Mouse (Mus musculus) inflammation-experienced regulatory T-cells, adult 6 months (primary cell): ENCODE results near the gene Drd3. TPM values are rescaled to one million over a fixed set of nuclear protein-coding genes. Genes with fewer than 3 reads are reported as not detected.
A peak's percentile ranks its signal among the peaks of the same experiment; 100 is the strongest.

ENCODE experiments used
- ATAC-seq: one replicate; pipeline ENCODE4 v1.8.0; 2017
- polyA plus RNA-seq, 3 experiments: library from polyadenylated mRNA; unstranded; fragments of 100-300 nt; shearing (Covaris generic); gene quantifications; one replicate each; pipeline ENCODE4 v1.2.1; 2017

Drd3 gene
- not detected for polyA plus RNA-seq

DNA sequence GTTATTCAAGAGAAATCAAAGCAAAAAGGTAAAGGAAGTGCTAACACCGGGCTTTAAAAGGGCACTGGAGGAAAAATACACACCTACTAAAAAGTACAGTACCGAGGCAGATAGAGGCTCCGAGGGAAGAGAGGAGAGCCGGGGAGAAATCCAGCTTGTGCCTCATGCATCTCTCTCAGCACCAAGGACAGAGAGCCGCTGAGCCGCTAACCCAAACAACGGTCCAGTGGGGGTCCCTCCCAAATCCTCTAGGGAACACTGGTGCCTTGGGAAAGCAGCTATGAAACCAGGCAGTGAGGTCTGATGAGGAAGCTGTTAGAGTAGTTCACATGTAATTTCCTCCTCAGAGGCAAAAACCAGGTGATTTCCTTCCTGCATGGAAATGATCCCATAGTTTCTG, at the start of gene Drd3:
TSS of gene Drd3 (plus strand) at position 276 of the 400 bp plus-strand sequence.
- ATAC-seq: no peak

DNA sequence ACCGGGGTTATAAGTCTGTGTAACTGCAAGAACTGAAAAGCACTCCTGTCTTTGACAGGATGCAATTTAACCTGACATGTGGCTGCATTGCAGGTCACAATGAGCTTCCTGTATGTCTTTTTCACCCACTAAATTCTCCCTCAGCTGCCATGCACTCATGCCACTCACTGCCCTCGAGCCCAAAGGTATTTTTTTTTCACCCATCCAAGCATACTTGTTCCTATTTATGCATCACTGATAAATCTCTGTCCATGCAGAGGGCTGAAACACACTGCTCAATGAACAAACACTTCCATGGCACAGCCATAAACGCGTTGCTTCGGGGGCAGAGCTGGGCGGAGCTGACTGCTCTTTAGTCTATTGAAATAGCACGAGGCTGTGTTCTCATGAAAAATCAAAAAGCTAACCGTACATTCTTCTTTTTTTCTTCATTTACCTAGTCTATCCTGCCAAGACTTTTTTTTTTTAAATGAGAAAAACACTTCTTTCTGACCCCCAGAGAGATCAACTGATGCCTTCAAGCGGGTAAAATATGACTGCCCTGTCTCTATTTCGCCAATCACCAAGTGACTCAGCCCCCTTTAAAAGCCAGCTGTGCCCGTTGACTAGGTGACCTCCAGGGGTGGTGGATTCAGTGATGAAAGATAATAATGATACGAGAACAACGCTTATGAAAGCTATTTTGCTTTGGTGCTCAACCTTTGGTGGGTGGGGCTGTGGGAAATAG, 45.3 kb upstream of the Drd3 start:
- ATAC-seq: peak; percentile 55

DNA sequence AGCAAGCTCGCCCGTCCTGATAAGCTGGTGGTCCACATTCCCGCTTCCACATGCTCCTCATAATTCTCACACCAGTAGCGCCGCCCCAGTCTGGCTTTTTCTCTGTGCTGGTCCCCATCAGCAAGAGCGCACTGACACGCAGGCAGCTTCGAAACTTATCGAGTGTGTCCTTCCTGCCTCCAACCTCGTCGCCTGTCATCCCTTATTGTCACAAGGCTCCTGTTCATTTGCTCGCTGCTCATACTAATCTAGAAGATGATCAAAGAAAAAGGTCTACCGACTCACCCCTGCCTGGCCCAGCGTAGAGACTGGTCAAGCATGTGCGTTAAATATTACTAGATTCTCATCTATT, 44.8 kb upstream of the Drd3 start:
- ATAC-seq: peak; percentile 55

DNA sequence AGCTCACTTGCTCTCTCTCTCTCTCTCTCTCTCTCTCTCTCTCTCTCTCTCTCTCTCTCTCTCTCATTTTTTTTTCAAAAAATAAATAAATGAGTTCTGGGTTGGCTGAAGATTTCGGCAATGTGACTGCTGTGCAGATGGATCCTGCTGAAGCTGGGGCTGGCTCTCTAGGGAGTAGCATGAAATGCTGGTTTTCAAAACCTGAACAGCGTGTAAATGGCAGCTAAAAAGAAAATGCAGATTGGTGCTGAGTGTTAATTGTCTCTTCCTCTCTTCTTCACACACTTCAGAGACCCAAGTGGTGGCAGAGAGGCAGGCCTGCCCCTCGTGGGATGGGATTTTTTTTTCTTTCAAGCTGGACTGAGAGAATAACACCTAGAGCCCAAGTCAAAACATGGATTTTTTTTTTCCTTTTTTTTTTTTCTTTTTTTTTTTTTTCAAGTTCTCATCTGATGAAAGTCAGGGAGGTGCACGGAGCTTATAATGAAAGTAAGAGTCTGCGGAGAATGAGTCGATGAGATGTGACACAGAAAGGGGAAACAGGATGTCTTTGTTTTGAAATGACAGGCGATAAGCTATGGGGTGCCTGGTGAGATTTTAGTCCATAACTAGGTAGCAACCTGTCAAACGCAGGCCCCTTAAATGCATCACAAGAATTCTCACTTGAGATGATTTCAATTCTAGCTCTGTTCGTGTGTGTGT, 44.2 kb upstream of the Drd3 start:
- ATAC-seq: peak; percentile 90

DNA sequence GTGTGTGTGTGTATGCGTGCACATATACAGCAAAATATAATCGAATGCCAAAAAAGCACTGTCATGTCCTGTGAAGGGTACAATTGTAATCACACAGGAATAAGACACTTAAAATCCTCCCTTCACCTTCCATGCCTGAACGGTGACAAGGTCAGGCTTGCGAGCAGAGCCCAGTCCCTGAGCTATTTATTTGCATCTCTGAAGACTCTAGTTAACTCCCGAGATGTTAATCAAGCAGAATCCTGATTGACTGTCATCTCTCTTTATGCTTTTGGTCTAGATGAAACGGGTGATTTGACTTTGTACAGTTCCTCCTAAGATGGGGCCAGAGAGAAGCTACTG, 43.7 kb upstream of the Drd3 start:
- ATAC-seq: no peak

DNA sequence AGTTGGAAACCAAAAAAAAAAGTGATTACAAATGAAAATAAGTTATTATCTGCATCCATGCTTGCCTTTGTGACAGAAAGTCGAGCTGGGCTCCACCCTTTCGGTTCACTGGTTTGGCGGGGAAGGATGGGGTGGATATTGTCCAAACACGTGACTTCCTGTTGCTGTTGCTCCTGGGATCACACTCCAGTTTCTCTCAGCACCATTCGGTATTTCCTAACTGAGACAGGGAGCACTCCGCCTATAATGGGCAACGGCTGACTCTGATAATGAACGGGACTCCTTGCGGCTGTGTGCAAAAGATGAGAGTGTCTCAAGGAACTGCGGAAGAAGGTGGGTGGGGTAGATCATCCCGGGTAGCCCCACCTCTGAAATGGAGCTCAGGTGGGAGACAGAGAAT, 43.2 kb upstream of the Drd3 start:
- ATAC-seq: no peak

DNA sequence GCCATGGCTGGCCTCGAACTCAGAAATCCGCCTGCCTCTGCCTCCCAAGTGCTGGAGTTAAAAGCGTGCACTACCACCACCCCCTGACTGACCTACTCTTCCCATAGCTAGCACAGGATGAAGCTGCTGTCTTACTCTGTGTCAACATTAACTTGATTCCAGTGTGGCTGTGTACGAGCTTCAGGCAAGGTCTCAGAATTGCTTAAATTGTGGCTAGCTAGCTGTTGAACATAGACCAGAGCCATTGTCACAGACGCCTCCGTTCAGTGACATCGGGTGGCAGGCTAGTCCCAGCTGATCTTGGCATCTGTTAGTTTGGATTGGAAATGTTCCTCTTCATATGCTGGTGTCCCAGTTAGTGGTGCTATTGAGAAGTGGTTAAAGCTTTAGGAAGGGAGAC, 42.5 kb upstream of the Drd3 start:
- no peak for ATAC-seq

DNA sequence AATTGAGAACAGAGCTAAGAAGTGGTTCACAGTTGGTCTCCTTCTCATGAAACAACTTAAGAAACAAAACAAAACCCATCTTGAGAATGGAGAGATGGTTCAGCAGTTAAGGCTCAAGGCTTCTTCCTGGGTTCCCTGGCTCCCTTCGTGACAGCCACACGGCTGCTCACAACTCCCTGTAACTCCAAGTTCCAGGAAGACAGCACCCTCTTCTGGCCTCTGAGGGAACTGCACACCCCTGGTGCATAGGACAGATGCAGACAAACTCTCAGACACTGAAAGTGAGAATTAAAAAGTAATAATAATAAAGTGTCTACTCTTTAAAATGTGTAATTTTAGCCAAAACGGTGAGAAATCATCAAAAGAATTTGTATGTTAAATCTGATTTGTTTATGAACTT, 29.4 kb upstream of the Drd3 start:
- ATAC-seq: no peak

DNA sequence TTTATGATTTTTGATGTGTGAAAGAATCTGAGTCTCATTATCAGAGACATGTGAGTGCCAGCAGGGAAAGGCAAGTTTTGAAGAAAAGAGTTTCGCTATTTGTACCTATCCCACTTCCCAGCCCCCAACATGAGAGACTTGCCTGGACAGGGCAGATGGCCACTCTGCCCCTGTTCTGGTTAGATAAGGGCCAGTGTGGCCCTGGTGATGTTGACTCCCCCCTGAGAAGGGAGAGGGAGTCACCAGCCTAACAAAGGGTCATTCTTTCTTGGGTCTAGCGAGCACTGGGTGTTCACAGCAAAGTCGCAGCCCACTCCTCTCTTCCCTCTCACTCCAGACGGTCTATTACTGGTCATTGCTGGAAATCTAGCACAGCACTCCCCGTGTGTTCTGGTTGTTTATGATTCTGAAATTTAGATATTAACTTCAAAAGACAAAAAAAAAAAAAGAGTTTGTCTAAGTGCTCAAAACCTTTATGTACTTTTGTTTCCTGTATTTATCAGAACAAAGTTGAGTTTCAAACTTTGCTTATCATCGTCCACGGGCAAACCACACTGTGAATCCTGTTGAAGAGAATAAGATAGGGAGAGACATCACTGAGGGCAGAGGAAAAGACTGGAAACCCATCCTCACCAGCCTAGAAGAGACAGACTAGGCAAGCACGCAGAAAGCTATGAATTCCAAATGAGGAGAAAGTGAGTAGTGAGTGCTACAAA, 24.2 kb upstream of the Drd3 start:
- no peak for ATAC-seq

DNA sequence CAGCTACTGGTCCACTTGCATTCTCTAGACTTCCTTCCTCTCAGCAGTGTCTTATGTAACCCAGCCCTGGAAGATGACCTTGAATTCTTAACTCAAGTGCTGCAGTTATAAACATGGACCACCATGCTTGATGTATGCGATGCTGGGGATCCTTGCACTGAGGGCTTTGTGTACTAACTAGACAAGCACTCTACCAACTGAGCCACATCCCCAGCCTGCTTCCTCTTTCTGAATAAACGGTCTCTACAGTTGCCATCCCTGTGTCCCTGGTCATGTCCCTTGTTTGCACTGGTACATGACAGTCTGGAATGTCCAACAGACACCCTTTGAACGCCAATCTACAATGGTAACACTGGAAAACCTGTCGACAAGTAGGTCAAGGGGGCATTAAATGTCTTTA, 23.5 kb upstream of the Drd3 start:
- no peak for ATAC-seq

DNA sequence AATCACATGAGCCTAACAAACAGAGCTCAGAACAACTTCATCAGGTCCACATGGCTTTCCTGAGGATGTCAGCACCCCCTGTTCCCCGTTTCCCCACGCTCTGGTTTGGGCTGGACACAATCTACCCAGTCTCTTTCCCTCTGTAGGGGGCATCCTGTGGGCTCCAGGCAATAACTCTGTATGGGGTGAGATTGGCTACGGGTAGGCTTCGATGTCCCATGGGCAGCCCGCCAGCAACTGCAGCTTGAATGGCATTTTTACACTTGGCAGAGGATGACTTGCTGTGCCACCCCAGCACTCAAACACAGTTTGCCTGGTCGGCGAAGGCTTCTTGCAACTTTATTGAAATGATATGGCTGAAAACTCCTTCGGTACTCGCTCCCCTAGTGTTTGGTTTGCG, 21.3 kb upstream of the Drd3 start:
- ATAC-seq: no peak

DNA sequence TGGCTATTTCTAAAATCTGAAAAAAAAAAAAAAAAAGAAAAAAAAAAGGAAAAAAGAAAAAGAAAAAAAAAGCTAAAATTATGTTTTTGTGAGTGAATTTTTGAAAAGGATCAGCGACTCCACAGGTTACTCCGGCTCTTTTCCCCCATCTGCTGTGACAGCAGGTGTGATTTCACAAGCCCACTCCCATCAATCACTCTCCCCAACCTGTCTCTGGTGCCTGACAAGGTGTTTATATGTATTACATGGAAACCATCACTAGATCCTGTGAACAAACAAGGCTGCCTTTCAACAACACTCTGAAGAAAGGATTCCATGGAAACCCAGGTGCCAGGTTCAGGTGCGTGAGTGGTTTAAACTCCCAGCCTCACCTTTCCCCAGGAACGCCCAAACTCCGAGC, 20.9 kb upstream of the Drd3 start:
- no peak for ATAC-seq

DNA sequence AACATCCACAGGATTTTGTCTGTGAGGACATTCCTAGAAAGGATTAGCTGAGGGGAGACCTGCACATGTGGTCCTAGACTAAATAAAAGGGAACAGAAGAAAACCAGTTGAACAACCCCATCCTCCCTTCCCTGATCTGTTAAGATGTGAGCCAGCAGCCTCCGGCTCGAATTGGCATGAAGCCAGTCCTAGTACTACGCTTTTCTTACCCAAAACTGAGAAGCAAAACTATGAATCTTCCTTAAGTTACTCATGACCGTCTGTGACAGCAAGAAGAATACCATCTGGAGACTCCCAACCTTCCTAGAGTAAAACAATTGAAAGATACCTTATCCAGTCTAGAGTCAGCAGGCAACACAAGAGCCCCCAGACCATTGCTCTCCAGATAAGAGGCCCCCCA, 15.9 kb upstream of the Drd3 start:
- ATAC-seq: no peak

DNA sequence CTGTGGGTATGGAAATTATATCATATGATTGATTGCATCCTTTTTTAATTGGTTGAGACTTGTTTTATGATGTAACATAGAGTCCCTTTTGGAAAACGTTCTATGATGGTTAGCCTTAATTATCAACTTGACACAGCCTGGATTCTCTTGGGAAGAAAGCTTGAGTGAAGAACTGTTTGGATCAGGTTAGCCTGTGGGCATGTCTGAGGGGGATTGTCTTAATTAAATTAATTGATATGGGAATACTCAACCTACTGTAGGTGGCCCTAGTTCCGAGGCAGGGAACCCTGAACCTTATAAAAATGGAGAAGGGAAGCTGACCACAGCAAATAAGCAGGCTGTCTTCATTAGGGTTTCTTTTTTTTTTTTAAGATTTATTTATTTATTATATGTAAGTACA, 12.9 kb upstream of the Drd3 start:
- no peak for ATAC-seq

DNA sequence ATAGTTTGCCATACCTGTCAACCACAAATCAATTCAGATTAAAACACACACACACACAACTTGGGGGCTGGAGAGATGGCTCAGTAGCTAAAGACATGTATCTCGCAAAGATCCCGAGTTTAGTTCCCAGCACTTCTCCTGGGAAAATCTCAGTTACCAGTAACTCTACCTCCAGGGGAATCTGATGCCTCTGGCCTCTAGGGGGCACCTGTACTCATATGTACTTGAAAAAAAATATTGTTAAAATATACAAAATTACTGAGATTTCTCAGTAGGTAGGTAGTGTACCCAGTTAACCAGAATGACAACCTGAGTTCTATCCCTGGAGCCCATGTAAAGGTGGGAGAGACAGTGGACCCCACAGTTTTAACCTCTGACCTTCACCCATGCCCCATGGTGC, 5.4 kb upstream of the Drd3 start:
- ATAC-seq: no peak

DNA sequence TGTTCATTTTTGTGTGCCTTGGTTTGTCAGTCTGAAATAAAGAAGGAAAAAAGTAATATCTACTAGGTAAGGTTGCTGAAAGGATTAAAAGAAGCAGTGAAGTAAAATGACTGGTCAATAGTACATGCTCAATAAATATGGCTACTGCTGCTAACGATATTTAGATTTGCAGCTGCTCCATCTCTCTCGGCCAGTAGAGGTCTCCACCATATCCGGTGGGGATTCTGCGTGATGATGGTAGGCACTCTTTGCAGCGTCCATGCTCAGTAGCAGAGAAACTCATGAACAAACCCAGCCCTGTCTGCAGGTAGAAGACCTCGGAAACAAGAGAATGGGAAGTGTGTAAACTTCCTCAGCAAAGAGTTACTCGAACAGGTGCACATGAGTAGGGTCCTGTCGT, 926 bp upstream of the Drd3 start:
- no peak for ATAC-seq

DNA sequence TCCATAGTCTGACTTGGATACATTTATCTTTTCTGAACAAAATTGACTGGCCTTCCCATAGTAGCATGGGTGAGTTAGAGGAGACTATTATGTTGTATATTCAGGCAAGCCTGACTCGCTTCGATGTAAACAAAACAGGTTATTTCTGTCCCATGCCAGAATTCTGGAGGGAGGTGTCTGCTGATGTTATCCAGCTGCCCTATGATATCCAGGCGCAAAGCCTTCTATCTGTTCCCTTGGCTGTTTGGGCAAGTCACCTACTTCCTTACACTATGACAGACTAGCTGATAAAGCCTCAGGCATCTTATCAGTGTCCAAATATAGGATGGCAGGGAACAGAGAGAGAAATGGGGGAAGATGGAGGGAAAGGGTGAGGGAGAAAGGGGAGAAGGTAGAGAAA, 18.5 kb downstream of the Drd3 start:
- ATAC-seq: no peak

DNA sequence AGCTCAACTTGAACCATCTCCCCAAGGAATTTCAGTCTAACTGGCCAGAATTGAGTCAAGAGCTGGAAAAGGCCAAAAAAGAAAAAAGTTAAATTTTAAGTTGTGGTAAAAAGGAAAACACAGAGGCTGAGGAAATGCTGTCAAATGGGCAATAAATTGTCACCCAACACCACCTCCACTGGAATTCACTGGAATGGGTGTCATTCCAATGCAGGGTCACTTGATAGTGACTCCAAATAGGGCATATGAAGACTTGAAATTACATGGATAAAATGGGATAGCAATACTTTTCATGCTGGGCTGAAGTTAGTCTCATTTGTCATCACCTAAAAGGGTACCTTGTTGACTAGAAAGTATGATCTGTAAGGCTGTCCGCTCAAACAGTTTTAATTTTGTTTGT, 18.9 kb downstream of the Drd3 start:
- no peak for ATAC-seq

DNA sequence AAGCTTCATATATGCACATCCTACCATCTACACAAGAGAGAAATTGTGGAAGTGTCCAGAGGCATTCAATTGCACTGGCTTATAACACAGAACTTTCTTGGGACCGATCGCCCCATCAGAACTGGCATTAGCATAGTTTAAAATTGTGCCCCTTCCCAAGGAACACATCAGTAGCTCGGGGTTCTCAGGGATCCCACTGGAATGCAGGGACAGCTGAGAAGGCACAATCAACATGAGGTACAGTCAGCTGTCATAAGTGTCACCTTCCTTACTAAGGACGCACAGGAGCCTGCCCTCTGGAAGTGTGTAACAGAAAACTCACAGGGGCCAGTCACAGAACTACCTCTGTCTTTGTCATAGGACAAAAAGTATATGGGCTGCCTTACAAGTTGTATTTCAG, 19.7 kb downstream of the Drd3 start:
- ATAC-seq: no peak

DNA sequence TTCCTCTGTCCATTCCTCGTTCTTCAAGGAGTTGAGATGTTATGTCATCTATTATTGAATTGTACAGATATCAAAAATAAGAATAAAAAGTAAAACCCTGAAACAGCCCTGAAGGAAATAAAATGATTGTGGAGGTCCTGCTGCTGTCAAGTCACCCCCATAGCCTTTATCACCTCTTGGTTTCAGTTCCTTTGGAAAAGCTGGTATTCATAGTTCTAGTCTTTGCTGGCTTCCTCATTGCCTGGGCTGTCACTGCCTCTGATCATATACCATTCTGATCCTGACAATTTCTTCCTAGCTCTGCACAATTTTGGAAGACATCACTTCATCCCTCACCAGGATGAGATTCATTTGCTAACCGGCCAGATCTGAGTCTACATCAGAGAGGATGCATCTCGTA, 23.1 kb downstream of the Drd3 start:
- ATAC-seq: no peak

DNA sequence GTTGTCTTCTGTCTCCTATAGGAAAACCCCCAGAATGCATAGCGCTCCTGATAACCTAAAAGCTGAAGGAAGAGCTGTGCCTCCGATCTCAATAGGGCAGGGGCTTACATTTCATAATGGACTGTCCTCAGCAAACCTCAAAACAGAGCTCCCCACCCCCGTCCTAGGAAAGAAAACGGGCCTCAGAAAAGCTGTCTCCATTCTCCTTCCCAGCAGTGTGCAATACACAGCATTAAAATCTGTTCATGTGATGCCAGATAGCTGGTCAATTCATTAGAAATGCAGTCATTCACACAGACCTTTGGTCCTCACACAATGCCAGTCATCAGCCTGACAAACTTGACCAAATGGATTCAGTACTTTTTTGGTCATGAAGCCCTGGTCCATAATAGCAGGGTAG, 45.7 kb downstream of the Drd3 start:
- ATAC-seq: no peak

DNA sequence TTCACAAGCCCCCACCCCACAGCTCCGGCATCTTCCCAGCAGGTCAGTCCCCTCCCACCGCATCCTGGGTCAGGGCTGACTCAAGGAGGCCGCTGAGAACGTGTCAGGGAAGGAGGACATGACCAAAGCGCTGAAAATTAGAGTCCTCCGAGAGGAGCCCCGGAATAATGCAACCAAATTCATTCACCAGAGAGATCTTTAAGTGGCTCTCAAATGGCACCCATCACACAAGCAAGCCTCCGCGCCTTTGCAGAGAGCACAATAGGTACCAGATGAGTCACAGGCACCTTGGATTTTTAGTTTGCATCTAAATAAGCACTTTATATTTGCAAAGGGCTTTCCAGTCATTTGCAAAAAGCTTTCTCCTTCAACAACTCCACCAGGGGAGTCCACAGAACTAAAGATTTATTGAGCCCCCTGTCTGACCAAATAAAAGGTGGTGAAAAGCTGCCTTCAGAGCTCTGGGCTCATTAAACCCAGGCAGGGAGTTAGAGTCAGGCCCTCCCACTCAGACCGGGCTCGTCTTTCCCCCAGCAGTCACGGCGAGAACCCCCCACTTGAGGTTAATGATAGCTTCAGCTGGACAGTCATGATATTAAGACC, 46.4 kb downstream of the Drd3 start:
- no peak for ATAC-seq

DNA sequence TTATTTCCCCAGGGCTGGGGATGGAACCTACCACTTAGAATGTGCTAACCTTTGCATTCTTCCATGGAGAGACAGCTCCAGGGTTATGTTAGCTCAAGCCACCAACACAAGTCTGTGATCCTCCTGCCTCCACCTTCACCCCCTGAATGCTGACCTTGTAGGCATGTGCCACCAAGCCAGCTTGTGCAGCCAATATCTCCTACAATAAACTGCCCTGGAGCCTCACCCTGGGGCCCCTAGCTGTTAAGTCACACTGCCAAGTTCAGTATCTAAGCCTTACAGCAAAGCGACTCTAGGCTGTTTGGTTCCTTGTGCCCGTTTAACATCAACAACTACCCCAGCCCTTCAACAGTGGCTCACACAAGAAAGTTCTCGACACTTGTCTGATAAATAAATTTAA, 47.3 kb downstream of the Drd3 start:
- no peak for ATAC-seq

DNA sequence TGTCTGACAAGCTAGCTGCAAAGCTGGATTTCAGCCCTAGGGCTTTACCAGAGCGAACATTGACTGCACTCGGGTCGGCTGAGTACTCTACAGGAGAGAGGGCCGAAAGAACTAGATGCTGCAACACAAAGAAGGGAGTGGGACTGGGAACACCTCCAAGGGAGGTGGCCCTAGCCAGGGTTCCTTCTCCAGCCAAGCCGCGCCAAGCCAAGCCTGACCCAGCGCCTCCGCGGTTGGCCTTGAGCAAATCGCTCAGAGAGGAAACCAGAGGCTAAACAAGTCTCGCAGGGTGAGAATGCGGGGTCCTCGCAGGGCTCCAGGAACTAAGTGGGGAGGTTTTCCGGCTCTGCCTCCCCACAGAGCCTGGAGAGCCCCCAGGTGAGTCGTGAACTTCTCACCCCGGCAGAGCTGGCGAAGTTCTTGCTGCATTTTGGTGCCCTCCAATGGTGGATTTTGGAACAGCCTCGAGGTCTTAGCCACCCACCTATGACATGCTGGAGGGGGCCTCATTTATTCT, 48.0 kb downstream of the Drd3 start:
- ATAC-seq: peak; percentile 94
